Mouse (Mus musculus): ENCODE results near the gene H2-Ob.

DNA sequence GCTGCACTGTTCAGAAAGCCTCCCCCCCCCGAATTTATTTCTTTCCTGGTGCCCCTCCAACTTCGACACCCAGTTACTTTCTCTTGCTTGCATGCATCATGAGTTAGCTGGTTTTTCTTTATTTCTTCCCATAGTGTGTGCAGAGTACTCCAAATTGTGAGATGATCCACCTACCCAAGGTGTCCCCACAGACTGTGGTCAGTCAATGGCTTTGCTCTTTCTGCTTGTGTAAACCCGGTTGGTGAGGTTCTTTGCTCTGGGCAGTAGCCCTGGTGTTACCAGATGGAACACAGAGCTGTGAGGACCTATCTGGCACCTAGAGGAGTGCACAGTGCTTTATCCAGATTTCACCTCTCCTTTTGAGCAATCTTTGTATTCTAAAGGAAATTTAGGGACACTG is 49.4 kb downstream of the H2-Ob start:
- no peak for TF ChIP-seq POLR2A (IDR thresholded peaks at IDR 0.05; ENCODE audit: low read depth, low read length)
- no peak for TF ChIP-seq CTCF (conservative IDR thresholded peaks at IDR 0.05; ENCODE audit: insufficient read depth, insufficient read length, low read depth, low read length)

Data from kidney, adult 2 months (tissue).